Mouse (Mus musculus) MEL (cell line): Measurements from ENCODE around the gene Pip5k1b. TPM values are rescaled to one million over a fixed set of nuclear protein-coding genes. Genes with fewer than 3 reads are reported as not detected.

Experiments used
- DNase-seq: peaks from one replicate; pipeline ENCODE4 v3.0.0; 2011; ENCODE audit warnings: low read depth, low spot score
- H3K27ac ChIP-seq: 2 replicates; pipeline ENCODE4 v1.5.1; 2012; ENCODE audit warnings: low read depth, mild to moderate bottlenecking, control low read depth, low read length, moderate library complexity; ENCODE audit not compliant: control insufficient read depth
- H3K27me3 ChIP-seq, 2 experiments: fragments of 150-350 bp in 1 of 2; sonication (generic) in 1 of 2; 2 replicates each; pipeline ENCODE4 v1.6.1; 2012; ENCODE audit warnings: low read length in 2 of 2, mild to moderate bottlenecking in 2 of 2, improper control_type of control experiment in 1 of 2, moderate library complexity in 1 of 2; ENCODE audit not compliant: insufficient read depth in 2 of 2, control insufficient read depth in 1 of 2
- H3K36me3 ChIP-seq, 2 experiments: 2 replicates each; pipeline ENCODE4 v1.6.1; 2012 to 2014; ENCODE audit warnings: low read length in 2 of 2, improper control_type of control experiment in 1 of 2, inconsistent platforms in 1 of 2, mild to moderate bottlenecking in 1 of 2; ENCODE audit not compliant: insufficient read depth in 2 of 2, control insufficient read depth in 1 of 2
- H3K4me1 ChIP-seq, 2 experiments: fragments of 150-350 bp in 1 of 2; sonication (generic) in 1 of 2; 2 replicates each; pipeline ENCODE4 v1.6.1; 2012; ENCODE audit warnings: low read length in 2 of 2, improper control_type of control experiment in 1 of 2, mild to moderate bottlenecking in 1 of 2; ENCODE audit not compliant: insufficient read depth in 2 of 2, control insufficient read depth in 1 of 2
- H3K4me3 ChIP-seq, 2 experiments: fragments of 150-350 bp in 1 of 2; sonication (generic) in 1 of 2; 2 replicates each; pipeline ENCODE4 v1.5.1; 2012; ENCODE audit warnings: low read depth in 2 of 2, low read length in 2 of 2, mild to moderate bottlenecking in 2 of 2, moderate library complexity in 2 of 2, control low read depth in 1 of 2, improper control_type of control experiment in 1 of 2; ENCODE audit not compliant: control insufficient read depth in 1 of 2, insufficient read depth in 1 of 2
- H3K79me2 ChIP-seq: 2 replicates; pipeline ENCODE4 v1.6.1; 2012; ENCODE audit warnings: mild to moderate bottlenecking, low read length, moderate library complexity; ENCODE audit not compliant: control insufficient read depth, poor library complexity, insufficient read depth
- H3K9ac ChIP-seq: 2 replicates; pipeline ENCODE4 v1.6.1; 2012; ENCODE audit warnings: low read depth, mild to moderate bottlenecking, control low read depth, low read length, moderate library complexity; ENCODE audit not compliant: control insufficient read depth, poor library complexity, severe bottlenecking
- H3K9me3 ChIP-seq: fragments of 150-350 bp; sonication (generic); replicated peaks from 2 replicates; pipeline ENCODE4 v1.6.1; 2012; ENCODE audit warnings: mild to moderate bottlenecking, low read length, improper control_type of control experiment, moderate library complexity; ENCODE audit not compliant: insufficient read depth
- BHLHE40 ChIP-seq: IDR thresholded peaks from 2 replicates; pipeline ENCODE4 v1.6.1; 2012; ENCODE audit warnings: low read depth, mild to moderate bottlenecking, inconsistent platforms, low read length, improper control_type of control experiment, borderline replicate concordance
- CHD1 ChIP-seq: IDR thresholded peaks from 2 replicates; pipeline ENCODE4 v1.6.1; 2012; ENCODE audit warnings: low read depth, mild to moderate bottlenecking, inconsistent platforms, low read length, improper control_type of control experiment
- EP300 ChIP-seq, 2 experiments: IDR thresholded peaks; 2 replicates each; pipeline ENCODE4 v1.6.1; 2011; ENCODE audit warnings: improper control_type of control experiment in 2 of 2, low read length in 2 of 2, low read depth in 1 of 2, mild to moderate bottlenecking in 1 of 2
- ETS1 ChIP-seq: IDR thresholded peaks from 2 replicates; pipeline ENCODE4 v1.6.1; 2012; ENCODE audit warnings: low read depth, mild to moderate bottlenecking, inconsistent platforms, low read length, improper control_type of control experiment, moderate library complexity
- GABPA ChIP-seq: IDR thresholded peaks from 2 replicates; pipeline ENCODE4 v1.6.1; 2012; ENCODE audit warnings: low read depth, mild to moderate bottlenecking, inconsistent platforms, low read length, improper control_type of control experiment, moderate library complexity
- GATA1 ChIP-seq: IDR thresholded peaks from 2 replicates; pipeline ENCODE4 v1.6.1; 2011; ENCODE audit warnings: low read depth, low read length, improper control_type of control experiment
- MAFK ChIP-seq: IDR thresholded peaks from 2 replicates; pipeline ENCODE4 v1.6.1; 2011; ENCODE audit warnings: low read depth, mild to moderate bottlenecking, low read length, improper control_type of control experiment, borderline replicate concordance
- NRF1 ChIP-seq: IDR thresholded peaks from 2 replicates; pipeline ENCODE4 v1.6.1; 2014; ENCODE audit warnings: low read depth, mild to moderate bottlenecking, inconsistent platforms, low read length, improper control_type of control experiment, moderate library complexity; ENCODE audit not compliant: poor library complexity, insufficient read depth, severe bottlenecking
- POLR2A ChIP-seq, 2 experiments: IDR thresholded peaks; 2 replicates each; pipeline ENCODE4 v1.6.1; 2011 to 2012; ENCODE audit warnings: low read length in 2 of 2, mild to moderate bottlenecking in 2 of 2, control low read depth in 1 of 2, improper control_type of control experiment in 1 of 2, low read depth in 1 of 2, moderate library complexity in 1 of 2; ENCODE audit not compliant: control insufficient read depth in 1 of 2, insufficient read depth in 1 of 2, poor library complexity in 1 of 2
- RCOR1 ChIP-seq: IDR thresholded peaks from 2 replicates; pipeline ENCODE4 v1.6.1; 2012; ENCODE audit warnings: low read depth, mild to moderate bottlenecking, inconsistent platforms, low read length, improper control_type of control experiment
- TAL1 ChIP-seq: IDR thresholded peaks from 2 replicates; pipeline ENCODE4 v1.6.1; 2012; ENCODE audit warnings: mild to moderate bottlenecking, inconsistent platforms, low read length, moderate library complexity, mixed read lengths
- TCF12 ChIP-seq: IDR thresholded peaks from 2 replicates; pipeline ENCODE4 v1.6.1; 2014; ENCODE audit warnings: low read depth, mild to moderate bottlenecking, inconsistent platforms, low read length, improper control_type of control experiment, moderate library complexity
- UBTF ChIP-seq: IDR thresholded peaks from 2 replicates; pipeline ENCODE4 v1.6.1; 2012; ENCODE audit warnings: low read depth, mild to moderate bottlenecking, inconsistent platforms, low read length, improper control_type of control experiment, moderate library complexity, borderline replicate concordance; ENCODE audit not compliant: insufficient read depth
- USF1 ChIP-seq: IDR thresholded peaks from 2 replicates; pipeline ENCODE4 v1.6.1; 2014; ENCODE audit warnings: low read depth, mild to moderate bottlenecking, inconsistent platforms, low read length, improper control_type of control experiment, moderate library complexity
- USF2 ChIP-seq, 2 experiments: IDR thresholded peaks; 2 replicates each; pipeline ENCODE4 v1.6.1; 2011 to 2012; ENCODE audit warnings: improper control_type of control experiment in 2 of 2, low read length in 2 of 2, borderline replicate concordance in 1 of 2, inconsistent platforms in 1 of 2, low read depth in 1 of 2, mild to moderate bottlenecking in 1 of 2; ENCODE audit not compliant: insufficient read depth in 1 of 2
- ZMIZ1 ChIP-seq: IDR thresholded peaks from 2 replicates; pipeline ENCODE4 v1.6.1; 2012; ENCODE audit warnings: low read depth, mild to moderate bottlenecking, inconsistent platforms, low read length, improper control_type of control experiment, moderate library complexity
- polyA plus RNA-seq, 2 experiments: library from polyadenylated mRNA; stranded (reverse) in 1 of 2; unstranded in 1 of 2; fragments of >175 nt in 1 of 2; fragments of >200 nt in 1 of 2; gene quantifications; 2 replicates each; pipeline versions ENCODE4 v1.2.1 to v1.2.4; 2012; ENCODE audit warnings: low replicate concordance in 2 of 2, low read depth in 1 of 2; ENCODE audit not compliant: insufficient read length in 2 of 2, insufficient read depth in 1 of 2, missing spikeins in 1 of 2
- total RNA-seq: library from RNA; depleted of rRNA; stranded (reverse); fragments of 300-350 nt; gene quantifications from 2 replicates; pipeline ENCODE4 v1.2.3, GENCODE M21; 2012

The Pip5k1b gene
- total and polyA plus RNA-seq, 3 experiments = 3.4 to 10.0 TPM; not detected in 1

- Histone ChIP-seq H3K4me1 (peaks cover 19 to 23% of the 10 kb centered on the region in 2 experiments), H3K4me3 (no peak overlapping the region)
Observed at GRCm38 (mm10) chr19:24455249-24455960, 100.3 kb downstream of the Pip5k1b start.

GRCm38 (mm10) chr19:24454451-24454850 is 101.2 kb downstream of the Pip5k1b start:
- H3K36me3 ChIP-seq = peaks cover 0 to 33% of the 10 kb centered on the region in 2 experiments; a peak in 2 of 4 replicates
- TF ChIP-seq ETS1 = no peak
- TF ChIP-seq GABPA = no peak
- no peak for TF ChIP-seq UBTF
- TF ChIP-seq USF2 (IDR thresholded peaks at IDR 0.05; ENCODE audit: borderline replicate concordance in 1 of 2, insufficient read depth in 1 of 2, low read depth in 1 of 2, low read length in 2 of 2) = no peak
- TF ChIP-seq GATA1 = no peak
- no peak for TF ChIP-seq USF1
- no peak for TF ChIP-seq NRF1
- TF ChIP-seq TCF12 = no peak
- TF ChIP-seq RCOR1 = no peak
- TF ChIP-seq EP300 (IDR thresholded peaks at IDR 0.05; ENCODE audit: low read depth in 1 of 2, low read length in 2 of 2) = no peak
- no peak for TF ChIP-seq ZMIZ1
- no peak for TF ChIP-seq BHLHE40
- TF ChIP-seq, all 39 proteins: peak for 0
- peaks cover 19 to 24% of the 10 kb centered on the region in 2 experiments for H3K4me1 ChIP-seq
- DNase-seq = no peak
- no peak overlapping the region for H3K9ac ChIP-seq
- no peak overlapping the region for H3K4me3 ChIP-seq
- no peaks in the 10 kb centered on the region for H3K27me3 ChIP-seq
- H3K9me3 ChIP-seq = no peaks in the 10 kb centered on the region
- H3K27ac ChIP-seq = no peak overlapping the region
- no peaks in the 10 kb centered on the region for H3K79me2 ChIP-seq

More at GRCm38 (mm10) chr19:24455249-24455960, 100.3 kb downstream of the Pip5k1b start:
- TF ChIP-seq UBTF = no peak
- no peak for TF ChIP-seq MAFK
- no peak for TF ChIP-seq CHD1
- no peak for TF ChIP-seq USF2 (IDR thresholded peaks at IDR 0.05; ENCODE audit: borderline replicate concordance in 1 of 2, insufficient read depth in 1 of 2, low read depth in 1 of 2, low read length in 2 of 2)
- no peak for TF ChIP-seq TAL1
- no peak for TF ChIP-seq GATA1
- no peak for TF ChIP-seq GABPA
- no peak for TF ChIP-seq POLR2A (IDR thresholded peaks at IDR 0.05; ENCODE audit: control insufficient read depth in 1 of 2, insufficient read depth in 1 of 2, low read depth in 1 of 2, low read length in 2 of 2, poor library complexity in 1 of 2)
- Histone ChIP-seq H3K9ac (no peak overlapping the region), H3K36me3 (peaks cover 0 to 32% of the 10 kb centered on the region in 2 experiments; a peak in 2 of 4 replicates), H3K27ac (no peak overlapping the region), H3K27me3 (no peaks in the 10 kb centered on the region), H3K9me3 (no peaks in the 10 kb centered on the region), H3K79me2 (no peaks in the 10 kb centered on the region)
- no peak for DNase-seq
